Mouse (Mus musculus) T-helper 1 cell (primary cell): ENCODE data around the gene Lmbr1l.

Experiments used
- in situ Hi-C: fragments of 300-600 bp; cut with MboI, MseI; formaldehyde crosslinking; loops from one replicate; pipeline ENCODE4 v1.15.1; 2025; ENCODE audit warnings: high pct_unique_total_duplicates

Lmbr1l gene

GRCm38 (mm10) chr15:98870179-98871069 is 47.6 kb downstream of the Lmbr1l start:
- in situ Hi-C loops = no loop called here

GRCm38 (mm10) chr15:98869342-98870178 is 48.5 kb downstream of the Lmbr1l start:
- in situ Hi-C loops = no loop called here

- in situ Hi-C loops = no loop called here
These were observed 49.5 kb downstream of the Lmbr1l start for GRCm38 (mm10) chr15:98868346-98869063.

- in situ Hi-C loops = no loop called here
These were observed 50.7 kb downstream of the Lmbr1l start for GRCm38 (mm10) chr15:98867321-98867720.

GRCm38 (mm10) chr15:98866501-98866900 is 51.5 kb downstream of the Lmbr1l start:
- in situ Hi-C loops = no loop called here

GRCm38 (mm10) chr15:98865771-98866170 is 52.3 kb downstream of the Lmbr1l start:
- in situ Hi-C loops = no loop called here

- in situ Hi-C loops = no loop called here
These were observed 53.1 kb downstream of the Lmbr1l start for GRCm38 (mm10) chr15:98864951-98865350.

GRCm38 (mm10) chr15:98863451-98863958 is 54.5 kb downstream of the Lmbr1l start:
- in situ Hi-C loops = no loop called here

GRCm38 (mm10) chr15:98861701-98862410 is 56.2 kb downstream of the Lmbr1l start:
- in situ Hi-C loops = no loop called here

GRCm38 (mm10) chr15:98860921-98861320 is 57.1 kb downstream of the Lmbr1l start:
- in situ Hi-C loops = no loop called here

GRCm38 (mm10) chr15:98859319-98860043 is 58.5 kb downstream of the Lmbr1l start:
- in situ Hi-C loops = no loop called here

GRCm38 (mm10) chr15:98854214-98854613 is 63.8 kb downstream of the Lmbr1l start:
- in situ Hi-C loops = loop anchor here (5.0 kb wide), 1 partner anchor 102 kb away; no protein-coding TSS in a partner anchor
